Mouse (Mus musculus) ovary, adult 18-20 months (tissue): ENCODE results near the gene Rcsd1.

ENCODE experiments used
- DNase-seq: peaks from one replicate; pipeline ENCODE4 v3.0.0; 2022; ENCODE audit warnings: low spot score, mixed read lengths

Rcsd1 gene

GRCm38 (mm10) chr1:165661725-165662124, 47.8 kb downstream of the Rcsd1 start:
- no peak for DNase-seq

GRCm38 (mm10) chr1:165661191-165661590, 48.4 kb downstream of the Rcsd1 start:
- no peak for DNase-seq

- no peak for DNase-seq
These were observed 48.8 kb downstream of the Rcsd1 start for GRCm38 (mm10) chr1:165660774-165661173.

GRCm38 (mm10) chr1:165658602-165659001, 51.0 kb downstream of the Rcsd1 start:
- peak; percentile 37 for DNase-seq

GRCm38 (mm10) chr1:165655482-165655881, 54.1 kb downstream of the Rcsd1 start:
- no peak for DNase-seq

- DNase-seq: no peak
These were observed 54.5 kb downstream of the Rcsd1 start for GRCm38 (mm10) chr1:165655022-165655421.

- DNase-seq: no peak
These were observed 56.3 kb downstream of the Rcsd1 start for GRCm38 (mm10) chr1:165653126-165653885.

GRCm38 (mm10) chr1:165652507-165652906, 57.0 kb downstream of the Rcsd1 start:
- no peak for DNase-seq

GRCm38 (mm10) chr1:165651158-165651557, 58.4 kb downstream of the Rcsd1 start:
- DNase-seq: no peak

- no peak for DNase-seq
These were observed 64.5 kb downstream of the Rcsd1 start for GRCm38 (mm10) chr1:165645102-165645501.

GRCm38 (mm10) chr1:165643735-165644134, 65.8 kb downstream of the Rcsd1 start:
- DNase-seq: no peak

- DNase-seq: peak; percentile 25
These were observed 66.7 kb downstream of the Rcsd1 start for GRCm38 (mm10) chr1:165642780-165643311.

- peak; percentile 73 for DNase-seq
These were observed 67.5 kb downstream of the Rcsd1 start for GRCm38 (mm10) chr1:165641786-165642771.

GRCm38 (mm10) chr1:165641271-165641771, 68.2 kb downstream of the Rcsd1 start:
- peak; percentile 37 for DNase-seq

- no peak for DNase-seq
These were observed 73.3 kb downstream of the Rcsd1 start for GRCm38 (mm10) chr1:165636289-165636688.

- DNase-seq: no peak
These were observed 74.3 kb downstream of the Rcsd1 start for GRCm38 (mm10) chr1:165635055-165635897.

GRCm38 (mm10) chr1:165634151-165634884, 75.2 kb downstream of the Rcsd1 start, which contains the start of gene Mpzl1:
Mpzl1 (minus strand) TSS chr1:165634538.
- DNase-seq: peak; percentile 98

- DNase-seq: no peak
These were observed 76.2 kb downstream of the Rcsd1 start for GRCm38 (mm10) chr1:165633345-165633744.

- DNase-seq: no peak
These were observed 78.4 kb downstream of the Rcsd1 start for GRCm38 (mm10) chr1:165631136-165631535.

GRCm38 (mm10) chr1:165629975-165630374, 79.6 kb downstream of the Rcsd1 start:
- DNase-seq: no peak

GRCm38 (mm10) chr1:165628603-165629002, 81.0 kb downstream of the Rcsd1 start:
- no peak for DNase-seq
